Mouse (Mus musculus) liver, embryonic 11.5 days (tissue): ENCODE data around the gene Fam149a. TPM values are rescaled to one million over a fixed set of nuclear protein-coding genes. Genes with fewer than 3 reads are reported as not detected.

ENCODE experiments used
- ATAC-seq: fragments of 200-750 bp; cut with Nextera tagmentation; replicated peaks from 2 replicates; pipeline ENCODE4 v1.8.0; 2017; ENCODE audit warnings: moderate number of reproducible peaks, mild to moderate bottlenecking, moderate TSS enrichment, moderate library complexity; ENCODE audit not compliant: low FRiP score
- DNase-seq: peaks from one replicate; pipeline ENCODE4 v3.0.0-alpha.2; 2017; ENCODE audit warnings: low spot score
- H3K27ac ChIP-seq: fragments of 300-500 bp; sonication (generic); 2 replicates; pipeline ENCODE4 v1.5.1; 2014; ENCODE audit warnings: mild to moderate bottlenecking, low read depth, low read length, control low read depth
- H3K27me3 ChIP-seq: fragments of 300-500 bp; sonication (generic); replicated peaks from 2 replicates; pipeline ENCODE4 v1.6.1; 2014; ENCODE audit warnings: low read length, mixed read lengths; ENCODE audit not compliant: control insufficient read depth, insufficient read depth
- H3K36me3 ChIP-seq: fragments of 300-500 bp; sonication (generic); 2 replicates; pipeline ENCODE4 v1.6.1; 2014; ENCODE audit warnings: mild to moderate bottlenecking, low read length, moderate library complexity, mixed read lengths; ENCODE audit not compliant: control insufficient read depth, insufficient read depth
- H3K4me1 ChIP-seq: fragments of 300-500 bp; sonication (generic); replicated peaks from 2 replicates; pipeline ENCODE4 v1.6.1; 2014; ENCODE audit warnings: low read length, mixed read lengths; ENCODE audit not compliant: control insufficient read depth, insufficient read depth
- H3K4me2 ChIP-seq: fragments of 300-500 bp; sonication (generic); 2 replicates; pipeline ENCODE4 v1.6.1; 2014; ENCODE audit warnings: mild to moderate bottlenecking, control low read depth, moderate library complexity
- H3K4me3 ChIP-seq: fragments of 300-500 bp; sonication (generic); 2 replicates; pipeline ENCODE4 v1.5.1; 2014; ENCODE audit warnings: low read depth, low read length, control low read depth
- H3K9ac ChIP-seq: fragments of 300-500 bp; sonication (generic); 2 replicates; pipeline ENCODE4 v1.6.1; 2014; ENCODE audit warnings: low read depth, low read length, control low read depth
- H3K9me3 ChIP-seq: fragments of 300-500 bp; sonication (generic); 2 replicates; pipeline ENCODE4 v1.6.1; 2016; ENCODE audit warnings: low read length, inconsistent platforms, mixed read lengths; ENCODE audit not compliant: control insufficient read depth
- WGBS: fragments of 180-500 bp; shearing (Covaris S2); extraction: QIAGEN DNeasy Blood & Tissue Kit; methylation state at CpG from one replicate; pipeline ENCODE4 v1.1.7; 2014; 5-methylcytosine and 5-hydroxymethylcytosine counted together
- polyA plus RNA-seq: library from polyadenylated mRNA; unstranded; fragments of >200 nt; fragmentation: Nextera tagmentation; extraction: Ambion mirVana; gene quantifications from 2 replicates; pipeline ENCODE4 v1.2.1, GENCODE M21; 2014

Gene Fam149a
- polyA plus RNA-seq, 1 experiment from 2014 or later: 5.7 TPM

DNA sequence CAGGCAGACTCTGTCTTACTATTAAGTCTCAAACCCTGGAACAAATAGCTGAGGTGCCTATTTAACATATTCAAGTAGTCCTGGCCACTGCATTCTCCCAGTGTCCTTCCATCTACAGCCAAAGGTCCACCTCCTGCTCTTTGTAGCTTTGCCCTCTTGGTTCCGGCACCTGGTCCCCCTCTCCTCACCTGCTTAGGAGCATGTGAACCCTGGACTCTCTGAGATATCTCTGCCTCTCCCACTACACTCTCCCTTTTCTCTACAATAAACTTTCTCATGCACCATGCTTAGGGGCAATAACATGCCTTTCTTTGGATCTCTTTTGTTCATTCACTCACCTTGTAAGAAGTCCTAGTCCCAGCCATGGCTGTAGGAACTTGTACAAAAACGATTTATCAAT lies 60.7 kb downstream of the Fam149a start:
- no peaks in the 10 kb centered on the region for H3K36me3 ChIP-seq
- no peak overlapping the region for H3K4me2 ChIP-seq
- whole genome bisulfite sequencing: 74% methylated on average over 2 of the region's 2 CpGs
- H3K4me1 ChIP-seq: no peaks in the 10 kb centered on the region
- no peaks in the 10 kb centered on the region for H3K9me3 ChIP-seq
- H3K27me3 ChIP-seq: no peaks in the 10 kb centered on the region
- DNase-seq: no peak
- H3K9ac ChIP-seq: no peak overlapping the region
- no peak overlapping the region for H3K4me3 ChIP-seq
- no peak overlapping the region for H3K27ac ChIP-seq
- ATAC-seq: no peak

DNA sequence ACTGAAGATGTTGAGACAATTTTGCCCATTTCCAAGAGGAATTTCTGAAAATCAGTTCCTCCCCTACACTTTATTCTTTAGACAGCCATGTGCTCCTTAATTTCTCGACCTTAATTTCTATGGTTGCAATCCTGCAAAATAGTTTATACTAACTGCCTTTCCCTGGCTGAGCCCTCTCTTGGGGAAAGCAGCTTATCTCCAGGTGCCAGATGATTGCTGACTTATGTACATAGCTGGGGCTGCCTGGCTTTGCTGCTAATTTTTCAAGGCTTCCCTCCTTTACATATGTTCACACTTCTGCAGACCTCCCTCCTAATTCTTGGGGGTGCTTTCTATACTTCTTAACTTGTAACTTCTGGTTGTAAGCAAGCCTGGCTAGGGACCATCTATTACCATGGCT lies 61.2 kb downstream of the Fam149a start:
- Histone ChIP-seq H3K4me1 (no peaks in the 10 kb centered on the region), H3K4me2 (no peak overlapping the region), H3K36me3 (no peaks in the 10 kb centered on the region), H3K27me3 (no peaks in the 10 kb centered on the region), H3K9ac (no peak overlapping the region), H3K27ac (no peak overlapping the region), H3K4me3 (no peak overlapping the region), H3K9me3 (no peaks in the 10 kb centered on the region)
- no peak for ATAC-seq
- WGBS: 43% methylated on average over 1 of the region's 1 CpGs
- no peak for DNase-seq

DNA sequence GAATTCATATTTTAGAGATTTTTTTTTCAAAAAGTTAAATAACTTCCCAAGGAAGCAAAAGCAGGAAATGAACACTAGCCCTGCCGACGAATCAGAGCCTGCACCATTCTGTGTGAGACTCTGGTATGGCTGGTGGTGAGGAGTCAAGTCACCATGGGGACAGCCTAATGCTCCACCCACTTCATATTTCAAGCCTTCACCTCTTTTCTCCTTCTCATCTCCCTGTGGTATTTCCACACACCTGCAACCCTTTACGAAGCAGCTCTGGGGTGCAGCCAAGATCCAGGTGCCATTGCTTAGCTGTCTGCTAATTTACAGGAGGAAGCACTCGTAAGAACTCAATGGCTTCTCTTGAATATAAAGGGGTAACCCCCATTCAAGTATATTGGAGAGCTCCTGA lies 71.1 kb downstream of the Fam149a start:
- H3K4me3 ChIP-seq: no peak overlapping the region
- ATAC-seq (no peak), DNase-seq (no peak)
- no peaks in the 10 kb centered on the region for H3K4me1 ChIP-seq
- WGBS: 79% methylated on average over 4 of the region's 4 CpGs
- no peak overlapping the region for H3K4me2 ChIP-seq
- H3K36me3 ChIP-seq: no peaks in the 10 kb centered on the region
- no peak overlapping the region for H3K27ac ChIP-seq
- no peak overlapping the region for H3K9ac ChIP-seq
- H3K27me3 ChIP-seq: no peaks in the 10 kb centered on the region
- no peaks in the 10 kb centered on the region for H3K9me3 ChIP-seq

DNA sequence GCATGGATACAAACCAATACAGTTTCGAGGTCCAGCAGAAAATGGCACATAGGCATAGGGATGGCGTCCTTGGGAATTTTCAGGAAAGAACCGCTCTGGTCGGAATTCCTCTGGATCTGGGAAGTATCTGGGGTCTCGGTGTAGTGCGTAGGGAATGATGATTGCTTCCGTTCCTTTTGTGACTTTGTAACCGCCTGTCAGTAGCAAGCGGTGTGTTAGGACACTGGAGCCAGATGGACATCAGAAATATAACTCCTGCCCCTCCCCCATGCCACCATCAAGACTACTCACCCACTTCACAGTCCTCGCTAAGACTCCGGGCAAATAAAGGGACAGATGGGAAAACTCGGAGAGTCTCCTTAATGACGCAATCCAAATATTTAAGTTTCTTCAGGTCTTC lies 73.7 kb downstream of the Fam149a start, which contains the start of gene Gm45753:
TSS of gene Gm45753 (minus strand) at position 101 of the 400 bp plus-strand sequence.
- Histone ChIP-seq H3K4me1 (no peaks in the 10 kb centered on the region), H3K9ac (no peak within 1 kb of the TSS), H3K9me3 (no peaks in the 10 kb centered on the region), H3K4me2 (no peak within 1 kb of the TSS), H3K36me3 (no peaks in the 10 kb centered on the region), H3K4me3 (no peak within 1 kb of the TSS), H3K27ac (no peak within 1 kb of the TSS), H3K27me3 (no peaks in the 10 kb centered on the region)
- WGBS: 89% methylated on average over 13 of the region's 13 CpGs
- no peak for ATAC-seq
- no peak for DNase-seq

DNA sequence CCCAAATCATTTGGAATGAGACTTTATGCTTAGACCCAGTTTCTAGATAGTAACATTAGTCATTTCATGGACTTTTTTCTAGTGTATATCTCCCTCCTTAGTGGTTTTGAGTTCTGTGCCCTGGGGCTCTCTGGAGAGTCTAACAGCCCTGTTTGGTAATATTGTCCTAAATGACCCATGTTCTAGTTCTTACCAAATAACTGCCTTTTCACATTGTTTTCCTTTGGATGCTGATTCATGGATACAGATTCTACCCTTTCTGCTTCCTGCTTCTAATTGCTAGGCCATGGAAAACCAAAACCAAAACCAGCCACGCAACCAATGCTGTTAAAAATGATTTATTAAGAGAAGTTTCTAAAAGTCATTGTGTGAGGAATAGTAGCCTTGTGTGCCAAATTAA lies 76.6 kb downstream of the Fam149a start:
- H3K27ac ChIP-seq: no peak overlapping the region
- ATAC-seq: no peak
- H3K4me3 ChIP-seq: no peak overlapping the region
- H3K9ac ChIP-seq: no peak overlapping the region
- no peaks in the 10 kb centered on the region for H3K36me3 ChIP-seq
- no peaks in the 10 kb centered on the region for H3K9me3 ChIP-seq
- no peak overlapping the region for H3K4me2 ChIP-seq
- H3K4me1 ChIP-seq: no peaks in the 10 kb centered on the region
- no peak for DNase-seq
- H3K27me3 ChIP-seq: no peaks in the 10 kb centered on the region
- 78% methylated on average over 1 of the region's 1 CpGs for WGBS

DNA sequence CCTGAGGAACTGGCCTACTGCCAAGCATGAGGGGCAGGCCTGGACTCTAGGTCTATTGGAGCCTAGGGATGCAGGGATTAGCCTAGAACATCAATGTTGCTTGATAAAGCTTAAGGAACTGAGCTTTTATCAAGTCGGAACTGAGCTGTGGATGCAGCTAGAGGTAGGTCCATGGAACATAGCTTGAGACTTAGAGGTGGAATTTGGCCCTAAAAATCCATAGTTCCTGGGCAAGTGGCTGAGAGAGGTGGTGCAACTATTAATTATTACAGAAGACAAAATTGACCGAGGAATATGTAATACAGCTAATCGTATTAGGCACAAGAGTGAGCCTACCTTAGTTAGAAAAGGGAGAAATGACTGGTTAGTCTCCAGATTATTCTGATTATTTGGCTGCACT lies 77.7 kb downstream of the Fam149a start:
- 84% methylated on average over 3 of the region's 3 CpGs for WGBS

DNA sequence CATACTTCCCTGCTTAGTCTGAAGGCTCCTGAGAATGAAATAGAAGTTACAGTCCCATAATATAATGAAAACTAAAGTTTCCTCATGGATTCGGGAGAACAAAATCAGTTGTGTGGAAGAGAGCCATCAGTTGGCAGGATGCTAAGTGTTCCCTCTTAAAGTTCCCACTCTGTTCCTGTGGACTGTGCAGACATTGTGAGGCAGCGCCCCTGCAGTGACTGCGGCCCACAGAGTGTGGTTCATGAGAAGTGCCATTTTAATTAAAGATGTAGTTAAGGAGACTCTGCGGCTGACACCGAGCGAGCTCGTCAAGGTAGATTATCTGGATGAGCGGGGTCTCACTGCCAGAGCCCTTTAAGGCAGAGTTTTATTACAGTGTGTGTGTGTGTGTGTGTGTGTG lies 79.7 kb downstream of the Fam149a start:
- 90% methylated on average over 8 of the region's 8 CpGs for WGBS
- no peak overlapping the region for H3K4me3 ChIP-seq
- no peaks in the 10 kb centered on the region for H3K9me3 ChIP-seq
- no peaks in the 10 kb centered on the region for H3K4me1 ChIP-seq
- ATAC-seq: no peak
- H3K27me3 ChIP-seq: no peaks in the 10 kb centered on the region
- no peak overlapping the region for H3K9ac ChIP-seq
- H3K27ac ChIP-seq: no peak overlapping the region
- H3K36me3 ChIP-seq: no peaks in the 10 kb centered on the region
- no peak overlapping the region for H3K4me2 ChIP-seq
- no peak for DNase-seq

More for the DNA sequence above, 77.7 kb downstream of the Fam149a start:
- Histone ChIP-seq H3K9ac (no peak overlapping the region), H3K4me2 (no peak overlapping the region), H3K27ac (no peak overlapping the region), H3K36me3 (no peaks in the 10 kb centered on the region), H3K9me3 (no peaks in the 10 kb centered on the region), H3K4me3 (no peak overlapping the region), H3K27me3 (no peaks in the 10 kb centered on the region), H3K4me1 (no peaks in the 10 kb centered on the region)
- ATAC-seq (no peak), DNase-seq (no peak)

DNA sequence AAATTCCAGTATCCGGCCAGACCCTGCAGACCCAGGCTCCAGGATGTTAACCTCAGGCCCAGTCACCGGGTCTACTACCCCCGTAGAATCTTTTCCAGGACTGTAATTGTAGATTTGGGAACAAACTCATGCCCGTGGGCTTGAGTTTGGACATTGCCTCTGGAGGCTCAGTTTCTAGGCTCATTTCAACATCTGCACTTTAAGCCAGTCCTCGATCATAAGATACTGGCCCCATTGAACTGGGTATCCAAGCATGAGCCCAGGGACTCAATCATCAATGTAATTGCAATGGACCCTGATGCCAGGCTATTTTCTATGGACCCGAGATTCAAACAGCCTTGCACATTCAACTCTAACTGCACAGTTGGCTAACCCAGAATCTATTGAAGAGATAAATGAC lies 86.8 kb downstream of the Fam149a start:
- Histone ChIP-seq H3K4me3 (no peak overlapping the region), H3K27me3 (no peaks in the 10 kb centered on the region), H3K36me3 (no peaks in the 10 kb centered on the region), H3K4me2 (no peak overlapping the region), H3K4me1 (no peaks in the 10 kb centered on the region), H3K9me3 (no peaks in the 10 kb centered on the region), H3K9ac (no peak overlapping the region), H3K27ac (no peak overlapping the region)
- 86% methylated on average over 6 of the region's 6 CpGs for WGBS
- ATAC-seq: no peak
- no peak for DNase-seq

DNA sequence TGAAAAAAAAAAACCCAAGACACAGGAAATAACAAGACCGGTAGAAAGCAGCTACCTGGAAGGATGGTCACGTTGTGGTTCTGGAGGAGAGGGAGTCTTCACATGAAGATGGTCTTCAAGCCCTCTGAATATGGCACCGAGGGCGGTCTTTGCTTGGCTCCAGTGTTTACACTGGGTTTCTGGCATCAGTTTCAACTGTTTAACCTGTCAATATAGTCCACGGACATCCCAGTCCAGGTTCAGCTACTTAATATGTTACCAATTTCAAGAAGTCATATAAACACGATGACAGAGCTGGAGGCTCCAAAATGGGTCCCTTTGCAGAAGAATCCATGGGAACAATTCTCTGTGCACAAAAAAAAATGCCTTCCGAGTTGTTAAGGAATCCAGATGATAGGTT lies 87.4 kb downstream of the Fam149a start, which contains the start of gene Klkb1:
TSS of gene Klkb1 (minus strand) at position 173 of the 400 bp plus-strand sequence.
- WGBS: 78% methylated on average over 7 of the region's 7 CpGs
- Histone ChIP-seq H3K36me3 (no peaks in the 10 kb centered on the region), H3K27ac (no peak within 1 kb of the TSS), H3K4me1 (no peaks in the 10 kb centered on the region), H3K9me3 (no peaks in the 10 kb centered on the region), H3K9ac (no peak within 1 kb of the TSS), H3K27me3 (no peaks in the 10 kb centered on the region), H3K4me2 (no peak within 1 kb of the TSS), H3K4me3 (no peak within 1 kb of the TSS)
- no peak for ATAC-seq
- no peak for DNase-seq
